Mouse (Mus musculus) lung, adult 2 months (tissue): ENCODE results near the gene Tmem141.

Experiments used
- CTCF ChIP-seq: fragments of 200-500 bp; IDR thresholded peaks from 2 replicates; pipeline ENCODE4 v1.5.1; 2011; ENCODE audit warnings: mild to moderate bottlenecking, low read length, control low read depth; ENCODE audit not compliant: insufficient read depth
- POLR2A ChIP-seq: fragments of 200-500 bp; IDR thresholded peaks from 2 replicates; pipeline ENCODE4 v1.6.1; 2011; ENCODE audit warnings: low read depth, mild to moderate bottlenecking, control low read depth, low read length, borderline replicate concordance; ENCODE audit errors: extremely low read depth

- TF ChIP-seq CTCF (no peak), POLR2A (no peak)
These were observed 21.8 kb downstream of the Tmem141 start for GRCm38 (mm10) chr2:25600037-25600436.
